Mouse (Mus musculus) brain, embryonic 14.5 days (tissue): ENCODE measurements at regions not wholly inside any gene's neighbourhood (a gene's known extent, or its start where the extent isn't known, plus 50 kb on each side); places are given as distances from the start of the nearest gene placed in this dataset.

Source experiments
- DNase-seq: peaks from one replicate; pipeline ENCODE4 v3.0.0-alpha.2; 2011; ENCODE audit warnings: low read depth
- CTCF ChIP-seq: fragments of 200-500 bp; IDR thresholded peaks from 2 replicates; pipeline ENCODE4 v1.5.1; 2012; ENCODE audit warnings: inconsistent platforms, mild to moderate bottlenecking, moderate library complexity, borderline replicate concordance; ENCODE audit not compliant: insufficient read depth, insufficient read length; ENCODE audit errors: extremely low read depth
- POLR2A ChIP-seq: fragments of 200-500 bp; IDR thresholded peaks from 2 replicates; pipeline ENCODE4 v1.6.1; 2012; ENCODE audit warnings: mild to moderate bottlenecking, inconsistent platforms, borderline replicate concordance; ENCODE audit not compliant: poor library complexity, insufficient read depth, insufficient read length, severe bottlenecking; ENCODE audit errors: extremely low read depth

- peak; percentile 10 for DNase-seq
- no peak for TF ChIP-seq CTCF
Measured at GRCm38 (mm10) chr4:95250083-95250482, 198.1 kb upstream of the Jun start.

GRCm38 (mm10) chr4:95269766-95270165 is 217.7 kb upstream of the Jun start:
- TF ChIP-seq CTCF (no peak), POLR2A (no peak)
- DNase-seq, result no peak

- TF ChIP-seq POLR2A, result no peak
- TF ChIP-seq CTCF, result no peak
- DNase-seq, result no peak
Measured at GRCm38 (mm10) chr4:95270389-95270788, 218.4 kb upstream of the Jun start.

GRCm38 (mm10) chr4:95276231-95276630 is 224.2 kb upstream of the Jun start:
- no peak for DNase-seq
- TF ChIP-seq POLR2A (no peak), CTCF (no peak)

GRCm38 (mm10) chr4:95277989-95278713 is 226.1 kb upstream of the Jun start:
- TF ChIP-seq POLR2A (no peak), CTCF (no peak)

GRCm38 (mm10) chr4:95278714-95279095 is 226.7 kb upstream of the Jun start:
- DNase-seq, result peak; percentile 13
- no peak for TF ChIP-seq CTCF
- no peak for TF ChIP-seq POLR2A

More at GRCm38 (mm10) chr4:95277989-95278713, 226.1 kb upstream of the Jun start:
- peak; percentile 17 for DNase-seq

- TF ChIP-seq POLR2A (no peak), CTCF (no peak)
- no peak for DNase-seq
Measured at GRCm38 (mm10) chr4:95279200-95279599, 227.2 kb upstream of the Jun start.

GRCm38 (mm10) chr4:95282083-95282482 is 230.1 kb upstream of the Jun start:
- no peak for DNase-seq
- TF ChIP-seq POLR2A, result no peak
- TF ChIP-seq CTCF, result no peak

- TF ChIP-seq POLR2A, result no peak
- TF ChIP-seq CTCF, result no peak
- DNase-seq, result no peak
Measured at GRCm38 (mm10) chr4:95283789-95284188, 231.8 kb upstream of the Jun start.

- TF ChIP-seq CTCF (no peak), POLR2A (no peak)
- DNase-seq, result no peak
Measured at GRCm38 (mm10) chr4:95284192-95284591, 232.2 kb upstream of the Jun start.

- TF ChIP-seq POLR2A, result no peak
- TF ChIP-seq CTCF, result no peak
- no peak for DNase-seq
Measured at GRCm38 (mm10) chr4:95284696-95285095, 232.7 kb upstream of the Jun start.

GRCm38 (mm10) chr4:95290321-95290720 is 238.3 kb upstream of the Jun start:
- DNase-seq, result no peak

GRCm38 (mm10) chr4:95294110-95294509 is 242.1 kb upstream of the Jun start:
- DNase-seq, result no peak
- TF ChIP-seq CTCF (no peak), POLR2A (no peak)

More at GRCm38 (mm10) chr4:95290321-95290720, 238.3 kb upstream of the Jun start:
- TF ChIP-seq POLR2A (no peak), CTCF (no peak)

GRCm38 (mm10) chr4:95301907-95302306 is 249.9 kb upstream of the Jun start:
- no peak for DNase-seq
- TF ChIP-seq CTCF (no peak), POLR2A (no peak)
